Mouse (Mus musculus) ovary, adult 18-20 months (tissue): ENCODE data around the gene Ceacam15.

Experiments used
- DNase-seq: peaks from one replicate; pipeline ENCODE4 v3.0.0; 2022; ENCODE audit warnings: low spot score, mixed read lengths

The Ceacam15 gene

GRCm38 (mm10) chr7:16629598-16630296 is 45.8 kb downstream of the Ceacam15 start:
- no peak for DNase-seq

GRCm38 (mm10) chr7:16628096-16628771 is 47.3 kb downstream of the Ceacam15 start:
- DNase-seq, result no peak

DNA sequence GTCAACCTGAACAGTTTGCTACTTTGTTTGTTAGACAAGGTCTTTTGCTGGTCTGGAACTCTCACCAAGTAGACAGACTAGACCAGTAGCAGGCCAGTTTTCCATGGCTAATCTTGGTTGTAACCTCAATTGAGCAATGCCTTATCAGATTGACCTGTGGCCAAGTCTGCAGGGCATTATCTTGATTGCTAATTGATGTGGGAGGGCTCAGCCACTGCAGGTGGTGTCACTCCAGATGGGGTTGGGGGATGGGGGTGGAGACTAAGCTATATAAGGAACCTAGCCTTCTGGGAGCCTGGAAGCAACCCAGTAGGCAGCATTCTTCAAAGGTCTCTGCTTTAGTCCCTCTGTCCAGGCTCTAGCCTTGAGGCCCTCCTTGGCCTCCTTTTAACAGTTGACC is 51.8 kb downstream of the Ceacam15 start:
- DNase-seq, result no peak

- no peak for DNase-seq
Measured at GRCm38 (mm10) chr7:16623131-16623530, 52.4 kb downstream of the Ceacam15 start.
